Mouse (Mus musculus): ENCODE results near the gene Prkag1.

Gene Prkag1

DNA sequence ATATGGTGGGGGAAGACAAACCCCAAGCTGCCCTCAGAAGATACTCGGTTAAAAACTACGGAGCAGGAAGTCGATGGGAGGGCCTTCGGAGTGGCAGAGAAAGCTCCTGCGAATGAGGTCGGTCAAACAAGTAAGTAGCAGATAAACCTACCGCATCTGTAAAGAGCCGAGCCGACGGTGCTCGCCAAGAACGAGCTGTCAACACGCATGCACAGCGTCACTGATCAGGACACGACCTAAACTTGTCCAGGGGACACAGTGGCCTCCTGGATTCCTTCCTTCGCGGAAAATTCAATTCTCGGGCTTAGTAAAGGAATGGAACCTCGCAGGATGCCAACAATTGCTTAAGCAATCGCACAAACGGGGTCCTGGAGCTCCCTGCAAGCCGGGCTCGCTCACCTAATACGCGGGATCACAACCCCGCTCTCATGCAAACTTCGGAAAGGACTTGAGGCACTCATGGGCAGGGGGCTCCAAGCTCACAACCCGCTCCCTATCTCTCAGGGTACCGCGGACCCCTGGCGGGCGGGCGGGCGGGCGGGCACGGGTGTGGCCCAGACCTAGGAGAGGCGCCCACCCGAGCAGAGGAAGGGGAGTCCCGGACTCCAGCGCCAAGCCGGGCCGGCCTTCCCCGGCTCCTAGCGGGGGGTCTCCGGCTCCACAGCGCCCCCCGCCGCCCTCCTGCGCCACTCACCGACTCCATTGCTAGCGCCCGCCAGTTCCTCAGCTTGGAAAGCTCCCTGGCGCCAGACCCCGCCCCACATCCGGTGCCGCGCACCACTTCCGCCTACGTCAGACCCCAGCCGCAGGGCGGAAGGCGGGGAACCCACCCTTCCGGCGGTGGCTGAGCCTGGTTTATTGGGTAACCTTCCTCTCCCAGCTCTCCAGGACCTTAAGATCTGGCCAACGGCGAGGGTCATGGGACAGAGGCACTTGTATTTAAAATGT, at the start of gene Prkag1:
TSS of gene Prkag1 (minus strand) at position 786 of the 948 bp plus-strand sequence.
- peak; percentile 98 for DNase-seq

DNA sequence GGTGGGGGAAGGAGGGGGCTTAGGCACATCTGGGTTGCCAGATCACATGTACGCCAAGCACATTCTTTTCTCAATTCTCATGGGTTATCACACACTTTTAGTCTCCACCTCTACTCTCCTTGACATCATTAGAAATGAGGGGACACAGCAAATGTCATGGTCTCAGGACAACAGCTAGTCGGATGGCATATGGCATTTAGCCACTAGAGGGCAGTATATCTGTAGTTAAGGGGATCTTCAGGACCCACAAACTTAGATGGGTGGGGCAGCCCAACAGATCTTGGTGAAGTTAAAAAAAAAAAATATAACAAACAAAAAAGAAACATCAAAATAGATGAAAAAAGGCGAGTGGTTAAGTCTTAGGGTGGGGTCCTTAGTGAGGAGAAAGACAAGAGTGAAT, 46.0 kb upstream of the Prkag1 start:
- DNase-seq, result peak; percentile 90

DNA sequence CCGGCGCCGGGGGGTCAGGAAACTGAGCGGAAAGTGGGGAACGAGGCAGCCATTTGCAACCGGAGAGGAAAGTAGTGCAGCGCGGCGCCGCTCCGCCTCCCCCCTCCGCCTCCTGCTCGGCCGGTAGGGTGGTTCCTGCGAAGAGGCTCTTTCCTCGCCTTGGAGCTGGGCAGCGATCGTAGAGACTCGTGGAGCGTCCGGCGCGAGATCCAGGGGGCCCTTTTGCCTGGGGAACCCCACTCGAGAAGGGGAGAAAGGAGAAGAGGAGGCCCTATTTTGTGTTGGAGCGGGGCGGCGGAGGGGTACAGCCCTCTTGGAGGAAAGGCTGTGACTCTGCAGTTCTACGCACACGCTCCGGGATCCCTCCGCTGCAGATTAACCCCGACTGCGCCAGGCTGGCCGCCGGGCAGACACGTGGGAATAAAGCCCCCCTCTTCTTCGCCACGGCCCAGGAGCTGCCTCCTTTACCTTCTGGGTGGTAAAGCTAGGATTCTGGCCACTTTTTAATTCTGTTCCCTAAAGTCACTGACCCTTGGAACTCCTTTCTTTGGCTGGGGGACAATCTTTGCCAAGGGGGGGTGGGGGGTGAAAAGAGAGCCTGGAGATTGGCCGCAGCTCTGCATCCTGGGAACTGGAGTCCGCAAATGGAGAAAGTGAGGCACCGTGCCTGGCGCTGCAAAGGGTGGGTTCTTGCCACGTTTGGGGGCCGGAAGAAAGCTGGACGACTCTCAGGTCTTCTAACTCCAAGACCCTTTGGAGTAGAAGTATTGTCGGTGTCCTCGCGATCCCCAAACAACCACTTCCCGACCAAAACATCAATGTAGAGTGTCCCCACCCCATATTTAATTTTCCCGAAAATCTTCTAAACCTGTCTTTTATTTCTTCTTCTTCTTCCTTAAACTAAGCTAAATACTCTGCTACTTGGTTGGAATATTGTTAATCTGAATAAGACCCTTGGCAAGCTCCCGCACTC, 40.9 kb upstream of the Prkag1 start:
- peak; percentile 98 for DNase-seq

GRCm38 (mm10) chr15:98871070-98871915, 40.0 kb upstream of the Prkag1 start, which contains the start of gene Kmt2d:
TSS of gene Kmt2d (minus strand) at chr15:98871204.
- DNase-seq, result peak; percentile 74

DNA sequence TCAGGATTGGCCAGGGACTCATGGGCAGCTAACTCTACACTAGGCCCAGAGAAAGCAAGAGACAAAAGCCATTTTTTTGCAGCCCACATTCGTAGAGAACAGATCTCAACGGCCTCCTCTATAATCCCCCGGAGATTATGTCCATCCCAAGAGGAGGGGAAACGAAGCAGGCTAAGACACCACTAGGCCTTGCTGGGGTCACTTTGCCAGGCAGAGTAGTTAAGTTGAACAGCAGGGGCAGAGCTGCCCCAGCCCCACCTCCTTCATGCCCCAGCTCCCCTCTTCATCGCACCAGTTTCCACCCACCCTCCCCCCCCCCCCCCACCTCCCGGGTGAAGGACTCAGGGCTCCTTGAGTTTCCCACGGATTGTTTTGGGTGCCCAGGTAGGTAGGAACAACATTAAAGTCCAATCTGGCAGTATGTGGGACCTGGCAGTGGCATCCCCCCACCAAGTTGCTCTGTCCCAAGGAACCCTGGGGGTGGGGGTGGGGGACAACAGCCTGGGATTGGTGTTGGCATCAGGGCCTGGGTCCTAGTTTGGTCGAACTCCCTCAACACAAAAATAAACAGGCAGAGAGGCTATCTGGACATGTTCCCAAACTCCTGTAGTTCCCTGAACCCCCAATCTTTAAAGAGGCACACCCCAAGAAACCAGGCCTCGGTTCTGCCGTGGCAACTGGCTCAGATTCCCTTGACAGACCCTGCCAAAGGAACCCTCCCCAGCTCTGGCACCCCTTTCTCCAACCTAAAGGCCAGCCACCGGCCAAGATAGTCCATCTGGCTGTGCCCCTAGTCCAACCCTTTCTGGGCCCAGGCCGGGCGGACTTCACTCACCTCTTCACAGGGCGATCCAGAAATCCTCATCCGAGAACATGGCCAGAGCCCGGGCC, 39.1 kb upstream of the Prkag1 start:
- no peak for DNase-seq

DNA sequence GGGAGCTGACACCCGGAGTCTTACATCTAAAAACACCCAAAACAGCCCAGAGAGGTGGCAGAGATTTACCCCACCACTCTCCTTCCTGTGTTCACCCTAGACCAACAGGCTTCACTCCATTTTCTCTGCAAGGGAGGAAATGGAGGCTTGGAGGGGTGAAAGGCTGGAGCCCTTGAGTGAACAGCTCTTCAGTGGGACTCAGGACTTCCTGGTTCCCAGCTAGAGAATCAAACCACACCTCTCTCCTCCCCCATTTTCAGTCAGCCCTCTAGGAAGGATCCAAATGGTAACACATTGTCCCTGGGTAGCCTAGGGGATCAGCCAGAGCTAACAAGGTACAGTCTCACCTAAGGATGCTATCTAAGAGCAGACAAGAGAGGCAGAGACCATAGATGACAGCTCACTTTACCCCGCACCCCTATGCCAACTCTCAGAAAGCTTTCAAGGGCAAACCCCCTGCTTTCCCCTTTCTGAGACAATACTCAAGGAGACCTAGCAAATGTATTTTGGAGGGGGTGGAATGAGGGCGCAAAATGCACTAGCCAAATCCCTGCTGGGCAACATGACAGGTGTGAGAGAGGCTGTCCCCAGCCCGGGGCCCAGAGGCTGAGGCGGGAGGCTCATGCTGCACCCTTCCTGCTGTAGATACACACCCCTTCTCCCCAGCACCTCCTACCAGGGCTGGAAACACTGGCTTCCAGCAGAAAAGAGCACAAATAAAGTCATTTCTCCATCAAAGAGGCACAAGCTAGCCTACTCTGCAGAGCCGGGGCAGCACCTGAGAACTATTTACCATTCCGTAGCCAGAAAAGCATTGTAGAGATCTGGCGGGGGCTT, 38.2 kb upstream of the Prkag1 start:
- no peak for DNase-seq

DNA sequence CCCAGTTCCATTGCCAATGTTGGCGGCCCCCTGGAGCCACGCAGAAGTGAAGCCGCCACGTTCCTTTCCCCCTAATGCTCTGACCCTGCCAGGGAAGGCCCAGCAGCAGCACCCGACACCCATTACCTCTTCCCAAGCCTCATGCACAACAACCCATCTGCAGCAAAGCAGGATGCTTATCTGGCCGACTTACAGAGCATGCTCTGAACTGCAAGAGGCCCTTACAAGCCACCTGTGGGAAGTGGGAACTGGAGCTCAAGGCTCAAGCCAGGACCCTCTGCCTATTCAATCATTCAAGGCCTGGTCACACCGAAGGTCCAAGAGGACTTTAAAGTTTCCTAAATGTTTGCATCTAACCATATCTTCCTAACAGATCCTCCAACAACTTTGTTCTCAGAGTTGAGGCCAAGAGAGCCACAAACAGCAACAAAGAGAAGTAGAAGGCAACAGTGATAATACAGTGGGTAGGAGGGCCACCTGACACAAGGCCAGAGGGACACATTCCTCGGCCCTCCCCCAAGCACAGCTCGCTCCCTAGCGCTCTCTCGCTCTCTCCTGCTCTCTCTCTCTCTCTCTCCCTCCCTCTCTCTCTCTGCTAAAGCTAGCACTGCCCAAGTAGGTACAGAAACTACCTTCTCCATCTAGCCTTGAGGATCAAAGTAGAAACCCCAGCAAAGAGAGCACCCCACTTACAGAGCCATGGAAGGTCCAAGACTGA, 37.2 kb upstream of the Prkag1 start:
- DNase-seq, result no peak

DNA sequence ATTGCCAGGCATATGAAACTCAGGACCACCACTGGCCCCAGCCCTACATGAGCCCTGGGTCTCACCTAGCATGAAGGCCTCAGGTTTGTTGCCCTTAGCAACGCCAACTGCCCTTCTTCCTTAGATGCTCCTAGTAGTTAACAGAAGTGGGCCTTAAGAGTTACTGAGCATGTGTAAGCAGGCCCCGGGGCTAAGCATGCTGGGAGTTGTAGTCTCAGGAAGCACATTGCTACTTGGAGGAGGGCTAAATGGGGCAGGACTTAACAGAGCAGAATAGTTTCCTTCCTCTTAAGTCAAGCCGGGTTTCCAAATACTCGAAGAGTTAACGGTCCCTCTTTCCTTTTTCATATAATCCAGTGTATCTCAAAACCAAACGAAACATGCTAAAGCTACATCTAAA, 36.0 kb upstream of the Prkag1 start:
- DNase-seq, result peak; percentile 45

- no peak for DNase-seq
These were observed 35.2 kb upstream of the Prkag1 start for GRCm38 (mm10) chr15:98866501-98866900.

DNA sequence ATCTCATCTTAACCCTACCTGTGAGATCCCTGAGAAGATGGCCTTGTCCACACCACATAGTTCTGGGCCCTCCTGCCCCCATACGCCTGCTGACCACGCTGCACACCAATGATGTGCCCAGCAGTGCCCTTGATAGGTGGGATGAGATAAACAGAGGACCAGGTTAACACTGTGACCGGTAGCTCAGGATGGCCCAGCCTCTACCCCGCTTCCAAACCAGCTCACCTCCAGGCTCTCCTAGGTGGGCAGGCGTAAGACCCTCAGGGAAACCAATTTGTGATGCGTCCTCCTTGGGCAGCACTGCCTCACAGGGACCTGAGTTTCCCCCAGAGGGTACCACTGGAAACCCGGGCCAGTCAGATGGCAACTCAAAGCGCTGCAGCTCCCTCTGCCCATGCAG, 34.5 kb upstream of the Prkag1 start:
- DNase-seq, result no peak

- no peak for DNase-seq
These were observed 33.6 kb upstream of the Prkag1 start for GRCm38 (mm10) chr15:98864951-98865350.

DNA sequence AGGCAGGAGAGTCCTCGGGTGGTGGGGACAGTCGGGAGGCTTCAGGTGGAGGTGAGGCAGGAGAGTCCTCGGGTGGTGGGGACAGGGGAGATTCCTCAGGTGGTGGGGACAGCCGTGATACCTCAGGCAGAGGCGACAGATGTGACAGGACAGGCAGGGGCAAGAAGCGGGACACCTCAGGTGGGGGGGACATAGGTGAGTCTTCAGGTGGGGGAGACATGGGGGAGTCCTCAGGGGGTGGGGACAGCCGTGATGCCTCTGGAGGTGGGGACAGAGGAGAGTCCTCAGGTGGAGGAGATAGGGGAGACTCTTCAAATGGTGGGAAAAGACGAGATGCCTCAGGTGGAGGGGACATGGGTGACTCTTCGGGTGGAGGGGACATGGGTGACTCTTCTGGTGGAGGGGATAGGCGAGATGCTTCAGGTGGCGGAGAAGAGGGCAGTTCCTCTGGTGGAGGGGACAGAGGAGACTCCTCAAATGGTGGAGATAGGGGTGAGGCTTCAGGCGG, 32.2 kb upstream of the Prkag1 start:
- DNase-seq, result no peak

DNA sequence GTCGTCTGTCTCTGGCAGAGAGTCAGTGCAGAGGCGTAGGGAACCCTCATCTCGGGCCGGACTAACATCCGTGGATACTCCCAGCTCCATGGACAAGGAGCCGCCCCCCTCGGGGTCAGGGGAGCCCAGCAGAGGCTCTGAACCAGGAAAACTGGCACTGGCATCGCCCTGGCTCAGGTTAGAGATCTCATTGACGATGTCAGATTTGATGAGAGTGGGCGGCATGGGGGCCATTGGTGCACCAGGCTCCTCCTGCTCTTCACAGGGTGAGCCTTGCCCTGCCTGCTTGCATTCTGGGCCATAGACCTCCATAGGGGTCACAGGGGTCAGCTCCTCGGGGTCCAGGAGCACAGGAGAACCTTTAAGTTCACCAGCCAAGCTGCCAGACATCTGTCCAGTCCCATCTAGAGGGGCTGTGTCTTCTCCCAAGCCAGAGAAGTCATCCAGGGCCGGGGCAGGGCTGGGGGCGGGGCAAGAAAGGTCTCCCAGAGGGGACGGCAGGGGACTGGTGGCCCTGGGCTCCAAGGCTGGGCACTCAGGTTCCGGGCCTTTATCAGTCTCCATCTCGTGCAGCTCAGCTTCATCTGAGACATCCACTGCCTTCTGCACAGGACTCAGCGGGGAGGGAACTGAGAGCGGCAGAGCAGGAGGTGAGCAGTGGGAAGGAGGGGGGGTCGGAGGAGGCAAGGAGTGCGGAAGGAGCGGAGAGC, 30.5 kb upstream of the Prkag1 start:
- DNase-seq, result no peak

DNA sequence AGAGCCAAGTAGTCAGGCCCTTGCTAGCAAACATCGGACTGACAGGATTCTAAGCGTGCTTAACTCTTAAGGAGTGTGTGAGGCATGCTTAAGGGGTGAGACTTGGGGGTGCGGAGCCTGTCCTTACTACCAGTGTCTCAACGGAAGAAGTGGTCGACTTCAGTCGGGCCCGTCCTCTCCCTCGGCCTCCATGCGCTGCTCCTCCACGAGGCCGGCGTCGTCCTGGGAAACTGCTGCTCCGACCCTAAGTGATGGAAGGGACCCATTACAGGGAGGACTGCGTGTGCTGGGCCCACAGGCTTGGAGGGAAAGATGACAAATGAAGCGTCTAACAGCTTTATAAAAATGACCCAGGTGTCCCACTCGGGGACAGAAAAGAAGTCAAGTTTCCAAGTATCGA, 29.6 kb upstream of the Prkag1 start:
- no peak for DNase-seq

DNA sequence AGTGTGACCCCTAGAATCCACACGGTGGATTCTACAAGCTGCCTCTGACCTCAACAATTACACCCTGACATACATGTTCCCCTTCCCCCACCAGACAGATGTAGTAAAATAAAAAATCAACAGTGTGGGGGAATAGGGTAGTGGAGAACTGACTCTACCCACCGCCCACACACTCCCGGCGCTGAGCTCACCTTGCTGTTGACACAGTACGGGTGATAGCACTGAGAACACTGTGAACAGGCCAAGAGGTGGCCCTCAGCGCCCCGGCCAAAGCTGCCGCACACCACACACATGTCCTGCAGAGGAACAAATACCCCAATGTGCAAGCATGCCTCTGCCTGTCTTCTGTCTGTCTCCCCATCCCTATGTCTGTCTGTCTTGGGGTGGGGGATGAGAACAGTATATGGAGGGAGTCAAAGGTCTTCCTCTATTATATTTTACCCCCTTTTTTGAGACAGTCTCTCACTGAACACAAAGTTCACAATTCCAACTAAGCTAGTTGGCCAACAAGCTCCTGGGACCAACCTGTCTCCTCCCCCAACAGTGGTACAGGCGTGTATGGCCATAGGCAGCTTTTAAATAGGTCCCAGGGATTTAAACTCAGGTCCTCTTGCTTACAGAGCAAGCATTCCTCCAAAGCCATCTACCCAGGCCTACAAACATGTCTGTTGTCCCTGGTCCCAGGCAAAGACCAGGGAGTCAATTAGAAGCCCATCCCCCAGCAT, 28.2 kb upstream of the Prkag1 start:
- DNase-seq, result no peak

GRCm38 (mm10) chr15:98854214-98854613, 22.9 kb upstream of the Prkag1 start:
- DNase-seq, result no peak

GRCm38 (mm10) chr15:98853161-98853937, 22.0 kb upstream of the Prkag1 start:
- no peak for DNase-seq

All from embryo, embryonic 11 days (tissue).